Mouse (Mus musculus): ENCODE measurements around the gene Gsap.

GRCm38 (mm10) chr5:21263202-21264055 lies 77.4 kb downstream of the Gsap start:
- TF ChIP-seq CTCF (IDR thresholded peaks at IDR 0.05; ENCODE audit: low read depth) (no peak), EP300 (optimal IDR thresholded peaks at IDR 0.05) (no peak)
